Mouse (Mus musculus) spleen, postnatal 14 days (tissue): Measurements from ENCODE around the gene Kmt5a.
A peak's percentile ranks its signal among the peaks of the same experiment; 100 is the strongest.
"Not testable (repeated sequence)": the region's sequence is repeated elsewhere in the genome, so short reads cannot be mapped to it uniquely, and the experiment has no call there.

Experiments
- DNase-seq, 2 experiments: peaks; one replicate each; pipeline ENCODE4 v3.0.0; 2021 to 2022; ENCODE audit warnings: low spot score in 2 of 2

Gene Kmt5a

GRCm38 (mm10) chr5:124482966-124483654, 43.4 kb downstream of the Kmt5a start, which contains the start of gene Snrnp35:
Gene Snrnp35, plus strand, starts transcription at chr5:124483134.
- peak; percentile 79 to 80 for DNase-seq

- no peak for DNase-seq
Observed at GRCm38 (mm10) chr5:124483655-124484396, 44.1 kb downstream of the Kmt5a start.

- DNase-seq, result no peak
Observed at GRCm38 (mm10) chr5:124485654-124486053, 45.9 kb downstream of the Kmt5a start.

DNA sequence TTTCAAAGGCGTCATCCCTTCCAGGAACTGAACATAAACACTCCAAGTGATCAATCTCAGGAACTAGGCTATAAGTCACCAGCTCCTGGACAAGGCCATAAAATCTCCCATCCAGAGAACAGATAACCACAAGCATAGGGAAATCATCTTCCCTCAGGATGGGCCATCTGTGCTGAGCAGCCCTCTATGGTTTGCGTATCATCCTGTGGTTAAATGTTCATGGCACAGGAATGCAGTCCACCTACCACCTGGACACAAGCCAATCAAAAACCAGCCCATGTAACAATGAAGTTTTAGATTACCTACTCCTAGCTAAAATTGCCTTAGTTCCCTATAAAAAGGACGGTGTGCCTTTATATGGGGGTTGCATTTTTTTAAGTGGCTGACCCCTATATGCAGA, 49.2 kb downstream of the Kmt5a start:
- no peak for DNase-seq

GRCm38 (mm10) chr5:124491732-124492131, 52.0 kb downstream of the Kmt5a start:
- no peak for DNase-seq

- no peak for DNase-seq
Observed at GRCm38 (mm10) chr5:124492618-124493017, 52.9 kb downstream of the Kmt5a start.

GRCm38 (mm10) chr5:124493455-124493854, 53.7 kb downstream of the Kmt5a start:
- no peak for DNase-seq

GRCm38 (mm10) chr5:124495547-124495946, 55.8 kb downstream of the Kmt5a start:
- DNase-seq, result no peak

DNA sequence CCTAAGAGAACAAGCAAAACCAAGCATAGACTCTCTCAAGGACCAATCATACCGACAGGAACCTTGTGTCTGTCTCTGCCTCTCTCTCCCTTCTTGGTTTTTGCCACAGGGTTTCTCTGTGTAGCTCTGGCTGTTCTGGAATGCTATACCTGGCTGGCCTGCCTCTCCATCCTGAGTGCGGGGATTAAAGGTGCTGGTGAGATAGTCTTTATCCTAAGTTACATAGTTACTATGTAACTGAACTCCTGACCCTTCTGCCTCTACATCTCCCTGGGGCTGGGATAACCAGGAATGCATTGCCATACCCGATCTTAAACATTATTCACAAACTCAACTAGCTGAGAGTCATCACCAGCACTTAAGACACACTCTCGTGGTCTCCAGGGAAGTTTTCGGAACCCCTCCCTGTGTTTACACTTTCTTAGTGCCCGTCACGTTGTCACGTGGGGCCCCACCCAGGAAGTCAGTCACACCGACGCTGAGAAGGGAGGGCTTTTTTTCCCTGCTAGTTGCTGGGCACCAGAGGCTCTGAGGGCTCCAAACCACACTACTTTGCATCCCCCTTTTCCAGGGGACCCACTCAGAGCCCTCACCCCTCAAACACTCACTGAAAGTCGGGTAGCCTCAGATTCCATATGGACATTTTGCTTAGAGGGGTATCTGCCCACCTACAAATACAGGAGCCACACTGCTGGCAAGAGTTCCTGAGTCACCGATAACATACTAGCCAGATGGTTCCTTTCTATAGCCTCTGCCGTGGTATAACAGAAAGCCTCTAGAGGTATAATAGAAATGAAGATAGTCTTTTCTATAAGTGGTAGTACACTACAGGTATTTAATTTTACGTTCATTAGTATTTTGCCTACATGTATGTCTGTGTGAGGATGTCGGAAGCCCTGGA, 57.1 kb downstream of the Kmt5a start:
- DNase-seq, result no peak

- no peak for DNase-seq
Observed at GRCm38 (mm10) chr5:124498221-124498876, 58.6 kb downstream of the Kmt5a start.

DNA sequence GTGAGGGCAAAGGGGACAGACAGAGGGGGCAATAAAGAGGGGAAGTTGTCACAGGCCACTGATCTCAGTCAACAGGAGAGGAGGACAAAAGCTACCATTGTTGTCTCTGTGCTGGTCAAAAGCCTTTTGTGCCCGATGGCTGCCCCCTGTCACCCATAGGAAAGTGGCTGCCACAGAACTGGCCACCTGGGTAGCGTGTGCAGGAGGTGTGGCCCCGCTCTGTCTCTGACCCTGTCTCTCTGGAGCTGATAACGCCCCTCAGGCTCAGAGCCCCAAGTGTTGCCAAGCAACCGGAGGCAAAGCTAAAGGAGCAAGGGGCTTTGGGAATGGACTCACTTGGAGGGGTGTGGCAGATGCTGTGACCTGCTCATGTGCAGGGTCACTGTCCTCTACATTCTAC, 59.3 kb downstream of the Kmt5a start:
- no peak for DNase-seq

GRCm38 (mm10) chr5:124500037-124500436, 60.3 kb downstream of the Kmt5a start:
- DNase-seq, result not testable (repeated sequence)

DNA sequence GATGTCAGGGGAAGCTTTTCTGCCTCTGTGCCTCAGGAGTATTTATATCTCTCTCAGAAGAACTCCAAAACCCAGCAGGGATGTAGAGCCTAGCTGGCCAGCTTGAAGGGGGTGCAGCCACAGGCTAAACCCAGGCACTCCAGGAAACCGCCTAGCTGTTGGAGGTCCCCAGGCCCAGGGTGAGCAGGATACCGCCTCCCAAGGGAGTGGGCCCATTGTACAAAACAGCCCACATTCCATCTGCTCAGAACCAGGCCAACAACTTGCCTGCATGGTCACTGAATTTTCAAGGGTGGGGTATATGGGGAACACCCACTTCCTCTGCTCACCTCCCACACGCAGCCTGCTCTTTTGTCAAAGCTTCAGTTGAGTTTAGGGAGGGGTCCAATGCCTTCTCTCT, 60.8 kb downstream of the Kmt5a start:
- DNase-seq, result no peak

DNA sequence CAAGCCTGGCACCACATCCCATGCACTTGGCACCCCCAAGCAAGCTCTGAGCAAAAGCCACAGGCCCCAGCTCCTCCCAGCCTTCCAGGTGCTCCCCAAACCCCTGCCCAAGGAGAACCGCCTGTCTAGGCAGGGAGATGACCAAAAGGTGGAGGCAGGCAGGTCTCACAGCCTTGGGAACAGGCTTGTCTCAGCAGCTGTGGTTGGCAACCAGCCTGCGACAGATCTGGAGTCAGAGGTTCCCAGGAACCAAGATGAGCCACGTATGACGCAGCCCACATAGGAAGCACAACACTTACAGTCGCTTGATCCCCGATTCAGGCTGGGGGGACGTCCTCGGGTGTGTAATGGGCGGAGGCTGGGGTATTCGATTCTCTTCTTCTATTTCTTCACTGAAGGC, 61.8 kb downstream of the Kmt5a start:
- DNase-seq, result no peak

DNA sequence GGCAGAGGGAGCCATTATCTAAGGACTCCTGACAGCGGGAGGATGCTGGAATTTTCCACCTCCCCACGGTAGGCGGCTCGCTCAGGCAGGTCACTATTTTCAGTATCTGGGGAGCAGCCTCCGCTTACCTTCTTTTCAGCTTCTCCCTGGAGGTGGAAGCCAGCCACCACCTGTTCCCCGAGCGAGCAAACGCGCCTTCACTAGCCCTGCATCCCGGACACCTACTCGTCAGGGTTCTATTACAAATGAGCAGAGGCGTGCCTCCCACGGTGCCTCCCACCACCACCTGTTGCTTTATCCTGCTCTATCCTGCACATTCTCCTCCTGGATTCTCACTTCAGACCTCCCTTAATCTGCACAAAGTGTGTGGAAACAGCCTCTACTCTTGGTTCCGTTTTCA, 64.0 kb downstream of the Kmt5a start:
- DNase-seq, result no peak

DNA sequence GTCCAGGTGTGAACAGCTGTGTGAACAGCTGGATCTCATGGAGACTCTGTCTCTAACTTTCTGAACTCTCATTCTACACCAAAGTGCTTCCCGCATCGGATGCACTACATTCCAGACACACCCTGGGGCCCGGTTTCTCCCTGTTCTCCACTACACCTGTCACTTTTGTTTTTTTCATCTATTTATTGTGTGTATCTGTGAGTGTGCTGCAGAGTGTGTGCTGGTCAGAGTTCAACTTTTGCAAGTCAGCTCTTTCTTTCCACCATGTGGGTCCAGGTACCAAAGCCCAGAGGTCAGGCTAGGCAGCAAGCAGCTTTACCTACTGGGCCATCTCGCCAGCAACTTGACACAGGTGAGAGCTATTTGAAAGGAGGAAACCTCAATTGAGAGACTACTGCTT, 65.5 kb downstream of the Kmt5a start:
- DNase-seq, result no peak

GRCm38 (mm10) chr5:124506731-124507359, 67.1 kb downstream of the Kmt5a start:
- no peak for DNase-seq

- DNase-seq, result no peak
Observed at GRCm38 (mm10) chr5:124509200-124509599, 69.5 kb downstream of the Kmt5a start.

DNA sequence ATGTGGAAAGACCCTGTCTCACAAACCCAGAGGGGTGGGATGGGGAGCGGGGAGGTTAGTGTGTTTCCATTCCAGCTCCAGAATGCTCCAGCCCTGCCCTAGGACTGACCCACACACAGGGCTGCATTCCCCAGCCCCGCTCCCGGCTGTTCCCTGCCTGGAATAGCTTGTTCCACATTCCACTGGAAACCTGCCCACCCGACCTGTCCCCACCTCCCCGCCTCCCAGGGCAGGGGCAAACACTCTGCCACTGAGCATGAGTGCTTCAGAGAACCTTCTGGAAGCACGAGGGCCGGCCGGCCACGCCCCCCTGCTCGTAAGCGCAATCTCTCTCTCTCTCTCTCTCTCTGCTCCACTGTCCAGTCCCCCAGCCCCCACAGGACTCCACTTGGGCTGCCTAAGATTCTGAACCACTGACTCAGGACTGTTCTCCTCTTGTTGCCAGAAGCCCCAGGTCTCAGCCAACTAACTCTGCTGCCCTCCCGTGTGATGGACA, 70.1 kb downstream of the Kmt5a start:
- DNase-seq, result no peak

- no peak for DNase-seq
Observed at GRCm38 (mm10) chr5:124510536-124511050, 70.9 kb downstream of the Kmt5a start.
